Mouse (Mus musculus) cerebellum, adult 2 months (tissue): ENCODE data around the gene Tnf. TPM values are rescaled to one million over a fixed set of nuclear protein-coding genes. Genes with fewer than 3 reads are reported as not detected.

Source experiments
- DNase-seq, 2 experiments: peaks; one replicate each; pipeline ENCODE4 v3.0.0; 2021
- H3K27ac ChIP-seq: fragments of 200-500 bp; 2 replicates; pipeline ENCODE4 v1.5.1; 2012; ENCODE audit warnings: low read length, control low read depth, inconsistent platforms; ENCODE audit not compliant: insufficient read depth
- H3K27me3 ChIP-seq: fragments of 200-500 bp; 2 replicates; pipeline ENCODE4 v1.6.1; 2012; ENCODE audit warnings: inconsistent platforms, mild to moderate bottlenecking, low read length, moderate library complexity; ENCODE audit not compliant: control insufficient read depth, insufficient read depth
- H3K4me1 ChIP-seq: fragments of 200-500 bp; 2 replicates; pipeline ENCODE4 v1.6.1; 2011; ENCODE audit warnings: low read length; ENCODE audit not compliant: control insufficient read depth, insufficient read depth
- H3K4me3 ChIP-seq: fragments of 200-500 bp; replicated peaks from 2 replicates; pipeline ENCODE3; 2011; ENCODE audit warnings: mild to moderate bottlenecking, low read depth, low read length, control low read depth; ENCODE audit not compliant: insufficient read depth
- CTCF ChIP-seq: fragments of 200-500 bp; IDR thresholded peaks from 2 replicates; pipeline ENCODE4 v1.5.1; 2011; ENCODE audit warnings: low read depth, mild to moderate bottlenecking, control low read depth, low read length, moderate library complexity, borderline replicate concordance; ENCODE audit not compliant: insufficient read depth
- POLR2A ChIP-seq: fragments of 200-500 bp; IDR thresholded peaks from 2 replicates; pipeline ENCODE4 v1.6.1; 2011; ENCODE audit warnings: low read length, control low read depth, borderline replicate concordance; ENCODE audit not compliant: insufficient read depth
- WGBS: fragments of 180-500 bp; shearing (Covaris S2); methylation state at CpG from one replicate; pipeline ENCODE4 v1.1.7; 2018; 5-methylcytosine and 5-hydroxymethylcytosine counted together
- polyA plus RNA-seq: library from polyadenylated mRNA; depleted of rRNA; stranded (reverse); fragments of >200 nt; gene quantifications from 2 replicates; pipeline ENCODE4 v1.2.3, GENCODE M21; 2012

The Tnf gene
- polyA plus RNA-seq, 1 experiment, result not detected

DNA sequence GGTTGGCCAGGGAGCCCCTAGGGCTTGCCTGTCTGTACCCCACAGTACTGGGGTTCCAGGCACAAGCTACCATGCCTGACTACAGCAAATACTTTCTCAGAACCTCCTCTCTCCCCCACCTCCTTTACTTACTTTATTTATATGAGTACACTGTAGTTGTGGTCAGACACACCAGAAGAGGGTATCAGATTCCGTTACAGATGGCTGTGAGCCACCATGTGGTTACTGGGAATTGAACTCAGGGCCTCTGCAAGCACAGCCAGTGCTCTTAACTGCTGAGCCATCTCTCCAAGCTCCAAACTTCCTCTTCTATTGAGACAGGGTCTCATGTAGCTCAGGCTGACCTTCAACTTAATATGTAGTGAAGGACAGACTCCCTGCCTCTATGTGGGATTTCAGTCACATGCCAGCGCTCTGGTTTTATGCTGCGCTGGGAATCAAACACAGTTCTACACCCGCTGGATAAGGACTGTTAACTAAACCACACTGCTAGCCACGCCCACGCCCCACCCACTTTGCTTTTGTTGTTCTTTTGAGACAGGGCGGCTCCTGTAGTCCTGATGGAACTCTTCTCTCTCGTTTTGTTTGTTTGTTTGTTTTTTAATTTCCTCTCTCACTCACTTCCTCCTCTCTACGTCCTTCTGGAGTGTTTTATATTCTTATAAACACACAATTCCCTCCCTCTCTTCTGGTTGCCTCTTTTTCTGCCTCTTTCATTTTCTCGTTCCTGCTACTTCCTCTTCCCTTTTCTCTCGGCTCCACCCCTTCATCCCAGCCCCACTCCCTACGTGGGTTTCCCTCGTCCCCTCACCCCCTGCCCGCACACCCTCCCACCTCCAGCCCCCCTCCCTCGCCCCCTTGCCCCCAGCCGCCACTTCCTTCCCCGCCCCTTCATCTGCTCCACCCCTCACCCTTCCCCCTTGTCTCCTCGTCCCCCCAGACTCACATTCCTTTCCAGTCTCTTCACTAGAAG is 15.9 kb downstream of the Tnf start:
- TF ChIP-seq POLR2A (no peak), CTCF (no peak)
- H3K27ac ChIP-seq, result no peak overlapping the region
- no peaks in the 10 kb centered on the region for H3K4me1 ChIP-seq
- DNase-seq, result no peak
- no peaks in the 10 kb centered on the region for H3K27me3 ChIP-seq
- peak overlapping the region; percentile 26 for H3K4me3 ChIP-seq
- WGBS, result 4% methylated on average over 17 of the region's 18 CpGs

DNA sequence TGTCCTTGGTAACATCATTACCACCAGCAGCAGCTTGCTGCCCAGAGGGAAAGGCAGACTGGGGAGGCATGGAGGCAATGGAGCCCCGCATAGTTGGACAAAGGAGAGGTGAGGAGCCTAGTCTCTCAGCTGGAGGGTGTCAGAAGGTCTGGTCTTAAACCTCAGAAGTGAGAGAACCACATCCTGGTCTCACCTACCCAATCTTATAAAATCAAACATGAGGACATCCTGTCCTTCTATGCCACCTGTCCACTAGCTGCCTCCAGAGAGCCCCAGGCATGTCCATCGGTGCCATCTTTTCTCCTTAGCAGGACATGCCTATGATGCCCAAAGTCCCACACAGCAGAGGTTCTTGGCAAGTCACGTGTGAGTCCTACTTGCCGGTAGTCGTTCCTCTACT is 21.7 kb downstream of the Tnf start:
- TF ChIP-seq POLR2A, result no peak
- TF ChIP-seq CTCF, result no peak
- no peaks in the 10 kb centered on the region for H3K27me3 ChIP-seq

GRCm38 (mm10) chr17:35178528-35178927 is 23.3 kb downstream of the Tnf start:
- no peaks in the 10 kb centered on the region for H3K27me3 ChIP-seq
- TF ChIP-seq CTCF (peak; percentile 77), POLR2A (no peak)
- no peak overlapping the region for H3K4me3 ChIP-seq
- WGBS, result 27% methylated on average over 5 of the region's 5 CpGs
- H3K27ac ChIP-seq, result no peak overlapping the region
- no peak for DNase-seq
- H3K4me1 ChIP-seq, result no peaks in the 10 kb centered on the region

More for the DNA sequence above, 21.7 kb downstream of the Tnf start:
- no peak overlapping the region for H3K27ac ChIP-seq
- H3K4me3 ChIP-seq, result no peak overlapping the region
- WGBS, result 81% methylated on average over 5 of the region's 5 CpGs
- no peak for DNase-seq
- no peaks in the 10 kb centered on the region for H3K4me1 ChIP-seq

DNA sequence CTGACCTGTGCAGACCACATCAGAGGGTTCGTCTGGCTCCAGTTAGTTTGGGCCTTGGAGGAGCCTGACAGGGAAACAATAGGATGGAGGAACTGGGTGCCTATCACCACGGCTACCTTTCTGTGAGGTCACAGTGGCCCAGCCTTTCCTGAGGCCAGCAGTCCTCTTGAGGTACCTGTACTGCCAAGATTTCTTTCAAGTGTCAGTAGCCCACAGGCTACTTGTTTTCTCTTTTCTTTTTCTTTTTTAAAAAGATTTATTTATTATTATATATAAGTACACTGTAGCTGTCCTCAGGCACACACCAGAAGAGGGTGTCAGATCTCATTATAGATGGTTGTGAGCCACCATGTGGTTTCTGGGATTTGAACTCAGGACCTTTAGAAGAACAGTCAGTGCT is 25.8 kb downstream of the Tnf start, which contains the start of gene Aif1:
Aif1 (minus strand) TSS at position 101 of the 400 bp plus-strand sequence.
- TF ChIP-seq POLR2A (no peak), CTCF (no peak)
- Histone ChIP-seq H3K27me3 (no peaks in the 10 kb centered on the region), H3K27ac (no peak within 1 kb of the TSS), H3K4me1 (no peaks in the 10 kb centered on the region), H3K4me3 (no peak within 1 kb of the TSS)
- WGBS, result 46% methylated on average over 2 of the region's 2 CpGs
- DNase-seq, result no peak

GRCm38 (mm10) chr17:35175382-35175781 is 26.4 kb downstream of the Tnf start:
- H3K4me3 ChIP-seq, result no peak overlapping the region
- H3K4me1 ChIP-seq, result no peaks in the 10 kb centered on the region
- H3K27me3 ChIP-seq, result no peaks in the 10 kb centered on the region
- no peak for DNase-seq
- TF ChIP-seq POLR2A (no peak), CTCF (no peak)
- 67% methylated on average over 6 of the region's 6 CpGs for WGBS
- H3K27ac ChIP-seq, result no peak overlapping the region

DNA sequence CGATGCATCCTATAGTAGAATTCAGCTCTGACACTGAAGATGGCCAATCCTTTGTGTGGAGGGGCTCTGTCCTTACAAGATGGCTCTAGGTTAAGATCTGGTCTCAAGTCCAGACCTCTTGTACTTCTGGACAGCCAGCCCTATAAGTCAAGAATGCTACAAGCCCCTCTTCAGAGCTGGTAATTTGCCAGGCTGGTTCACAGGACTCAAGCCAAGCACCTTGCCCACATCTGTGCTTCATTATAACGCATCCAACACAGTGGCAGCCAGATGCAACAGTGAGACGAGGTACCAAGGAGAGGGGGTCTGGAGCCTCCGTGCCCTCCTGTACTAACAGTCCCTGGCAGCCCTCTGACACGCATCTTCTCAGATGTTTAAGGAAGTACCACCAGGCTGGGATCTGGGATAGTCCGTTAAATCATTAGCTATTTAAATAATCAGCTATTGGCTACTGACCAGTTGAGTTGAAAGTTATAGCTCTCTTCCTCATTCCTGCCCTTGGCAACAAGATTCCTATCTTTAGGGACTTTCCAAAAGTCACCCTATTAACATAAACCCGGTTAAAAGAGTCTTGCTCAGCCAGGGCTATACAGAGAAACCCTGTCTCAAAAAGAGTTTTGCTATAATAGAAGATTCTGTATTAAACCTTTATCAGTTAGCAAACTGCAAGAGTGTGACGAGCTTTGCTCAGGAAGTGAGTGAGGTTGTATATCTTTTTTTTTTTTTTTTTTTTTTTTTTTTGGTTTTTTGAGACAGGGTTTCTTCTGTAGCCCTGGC is 27.4 kb downstream of the Tnf start:
- H3K27me3 ChIP-seq, result no peaks in the 10 kb centered on the region
- DNase-seq, result no peak
- TF ChIP-seq POLR2A, result no peak
- no peak for TF ChIP-seq CTCF
- H3K4me3 ChIP-seq, result no peak overlapping the region
- H3K27ac ChIP-seq, result no peak overlapping the region
- 62% methylated on average over 8 of the region's 8 CpGs for WGBS
- H3K4me1 ChIP-seq, result no peaks in the 10 kb centered on the region

DNA sequence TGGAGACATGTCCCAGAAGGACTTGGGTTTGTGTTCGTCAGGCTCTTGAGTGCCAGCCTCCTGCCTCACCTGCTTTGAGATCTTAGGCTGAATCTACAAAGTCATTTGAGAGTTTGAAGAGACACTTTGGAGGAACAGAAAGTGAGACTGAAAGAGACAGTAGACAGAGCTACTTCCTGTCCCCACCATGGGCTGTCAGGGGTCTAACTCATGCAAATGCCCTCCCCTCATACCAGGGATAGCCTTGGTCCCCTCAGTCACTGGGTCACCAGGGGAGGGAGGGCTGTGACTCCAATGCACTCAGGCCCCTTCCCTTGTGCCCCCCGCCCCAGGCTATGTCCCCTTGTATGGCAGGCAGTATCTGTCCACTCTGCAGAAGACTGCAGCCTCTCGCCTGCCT is 28.5 kb downstream of the Tnf start:
- no peak overlapping the region for H3K27ac ChIP-seq

More for the DNA sequence above, 28.5 kb downstream of the Tnf start:
- TF ChIP-seq POLR2A, result no peak
- no peak for TF ChIP-seq CTCF
- no peak for DNase-seq
- no peaks in the 10 kb centered on the region for H3K4me1 ChIP-seq
- WGBS, result 83% methylated on average over 3 of the region's 3 CpGs
- H3K4me3 ChIP-seq, result no peak overlapping the region
- no peaks in the 10 kb centered on the region for H3K27me3 ChIP-seq
